Mouse (Mus musculus) brown adipose tissue, adult 24 weeks (tissue): ENCODE measurements at regions not wholly inside any gene's neighbourhood (a gene's known extent, or its start where the extent isn't known, plus 50 kb on each side); places are given as distances from the start of the nearest gene placed in this dataset.

Experiments used
- H3K27ac ChIP-seq: fragments of 200-500 bp; replicated peaks from 2 replicates; pipeline ENCODE4 v1.5.1; 2012; ENCODE audit warnings: low read depth, mild to moderate bottlenecking, low read length
- H3K4me1 ChIP-seq: fragments of 200-500 bp; 2 replicates; pipeline ENCODE4 v1.6.1; 2012; ENCODE audit warnings: low read length, mixed read lengths; ENCODE audit not compliant: control insufficient read depth, insufficient read depth, insufficient read length
- H3K4me3 ChIP-seq: fragments of 200-500 bp; 2 replicates; pipeline ENCODE4 v1.5.1; 2012; ENCODE audit warnings: low read depth, mild to moderate bottlenecking, low read length, moderate library complexity; ENCODE audit not compliant: insufficient read depth

DNA sequence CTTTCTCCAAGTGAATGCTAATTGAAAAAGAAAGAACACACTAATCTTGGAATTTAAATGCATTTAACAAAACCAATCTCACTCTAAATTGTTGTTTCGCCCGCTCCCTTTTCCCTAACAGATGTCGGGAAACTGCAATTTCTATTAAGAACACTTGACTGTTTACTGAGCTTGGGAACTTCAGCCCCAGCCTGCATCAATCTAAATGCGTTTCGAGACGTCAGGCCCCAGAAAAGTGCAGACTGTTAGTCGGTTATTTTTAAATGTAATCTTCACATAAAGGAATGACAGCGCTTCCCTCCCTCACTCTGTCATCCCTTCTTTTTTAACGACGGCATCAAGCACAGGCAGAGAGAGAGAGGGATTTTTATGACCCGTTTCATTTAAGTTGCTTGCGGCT is 677.7 kb downstream of the Vrk1 start:
- no peak overlapping the region for H3K27ac ChIP-seq
- H3K4me1 ChIP-seq = no peaks in the 10 kb centered on the region
- no peak overlapping the region for H3K4me3 ChIP-seq

DNA sequence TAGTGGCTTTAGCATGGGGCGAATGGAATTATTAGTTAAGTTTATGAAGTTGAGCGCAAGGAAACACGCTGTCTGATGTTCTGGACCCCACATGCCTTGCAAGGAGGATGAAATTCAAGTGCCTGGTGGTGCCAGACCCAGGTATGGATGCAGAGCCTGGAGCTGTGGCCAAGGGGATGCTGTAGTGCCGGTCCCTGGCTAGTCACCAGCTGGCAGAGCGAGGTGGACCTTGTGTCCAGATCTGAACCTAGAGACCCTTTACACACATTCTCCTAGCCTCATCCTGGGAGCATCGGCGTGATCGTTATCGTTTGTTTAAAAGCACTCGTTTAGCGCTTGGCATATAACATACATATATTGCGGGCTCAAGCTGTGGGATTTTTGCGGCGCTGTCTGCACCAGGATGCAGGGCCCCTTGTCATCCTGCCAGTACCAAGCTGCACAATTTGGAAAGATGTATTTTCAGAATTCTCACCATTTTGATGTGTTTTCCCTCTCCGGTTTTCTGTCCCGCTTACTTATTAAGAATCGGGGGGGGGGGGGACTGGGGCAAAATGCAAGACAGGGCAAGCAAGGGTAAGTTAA is 678.2 kb downstream of the Vrk1 start:
- H3K4me1 ChIP-seq = no peaks in the 10 kb centered on the region
- H3K27ac ChIP-seq = no peak overlapping the region
- H3K4me3 ChIP-seq = no peak overlapping the region

GRCm38 (mm10) chr12:106702958-106703357 is 692.9 kb downstream of the Vrk1 start:
- 0 out of 2 replicates have a peak, but pooled peaks cover 4% of the 10 kb centered on the region for H3K4me1 ChIP-seq
- no peak overlapping the region for H3K4me3 ChIP-seq
- H3K27ac ChIP-seq = no peak overlapping the region

DNA sequence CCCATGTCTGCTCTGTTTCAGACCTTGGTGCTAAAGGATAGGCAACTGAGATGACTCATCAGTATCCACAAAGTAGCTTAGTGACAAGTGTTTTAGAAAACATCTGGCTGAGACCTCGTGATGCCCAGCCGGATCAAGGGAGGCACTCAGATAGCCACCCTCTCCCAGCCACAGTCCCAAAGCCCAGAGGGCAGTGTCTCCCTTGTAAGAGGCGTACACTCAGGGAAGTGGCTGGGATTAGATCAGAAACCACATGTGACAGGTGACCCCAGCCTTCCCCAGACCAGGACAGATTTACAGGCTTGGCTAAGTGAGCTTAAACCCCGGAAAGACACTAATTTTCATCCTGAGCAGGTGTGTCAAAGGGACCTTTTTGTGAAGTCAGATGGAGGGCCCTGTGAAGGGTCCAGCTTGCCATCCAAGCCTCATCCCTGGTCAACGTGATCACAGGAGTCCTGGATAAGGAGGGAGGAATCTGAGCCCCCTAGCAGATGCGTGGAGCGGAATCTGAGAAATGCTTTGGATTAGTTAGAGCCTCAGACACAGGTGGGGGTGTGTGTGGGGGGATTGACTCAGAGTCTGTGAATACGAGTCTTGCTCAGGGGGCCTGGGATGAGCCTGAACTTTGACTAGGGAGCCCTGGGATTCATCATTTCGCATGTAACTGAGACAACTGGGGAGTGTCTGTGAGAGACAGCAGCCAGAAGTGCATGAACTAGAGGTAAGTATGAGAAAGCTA is 711.4 kb downstream of the Vrk1 start:
- no peak overlapping the region for H3K27ac ChIP-seq
- no peak overlapping the region for H3K4me3 ChIP-seq
- no peaks in the 10 kb centered on the region for H3K4me1 ChIP-seq

GRCm38 (mm10) chr12:106722010-106722362 is 712.0 kb downstream of the Vrk1 start:
- Histone ChIP-seq H3K4me3 (no peak overlapping the region), H3K4me1 (no peaks in the 10 kb centered on the region), H3K27ac (no peak overlapping the region)

DNA sequence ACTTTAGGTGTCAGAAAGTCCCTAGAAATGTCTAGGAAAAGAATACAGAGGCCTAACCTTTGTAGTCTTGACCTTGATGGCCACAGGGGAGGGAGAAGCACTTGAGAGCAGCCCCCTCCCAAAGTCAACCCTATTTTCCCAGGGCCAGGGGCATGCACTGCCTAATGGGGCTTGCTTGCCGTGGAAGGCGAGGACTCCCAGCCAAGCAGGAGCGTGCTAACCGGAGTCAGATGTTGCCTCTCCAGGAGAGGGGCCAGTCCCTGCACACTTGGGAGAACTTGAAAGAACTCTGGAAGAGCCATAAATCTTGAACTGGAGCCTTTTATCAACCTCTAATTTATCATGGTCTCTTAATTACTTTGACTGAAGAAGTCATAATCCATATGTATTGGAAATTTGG is 712.7 kb downstream of the Vrk1 start:
- Histone ChIP-seq H3K27ac (no peak overlapping the region), H3K4me3 (no peak overlapping the region)

DNA sequence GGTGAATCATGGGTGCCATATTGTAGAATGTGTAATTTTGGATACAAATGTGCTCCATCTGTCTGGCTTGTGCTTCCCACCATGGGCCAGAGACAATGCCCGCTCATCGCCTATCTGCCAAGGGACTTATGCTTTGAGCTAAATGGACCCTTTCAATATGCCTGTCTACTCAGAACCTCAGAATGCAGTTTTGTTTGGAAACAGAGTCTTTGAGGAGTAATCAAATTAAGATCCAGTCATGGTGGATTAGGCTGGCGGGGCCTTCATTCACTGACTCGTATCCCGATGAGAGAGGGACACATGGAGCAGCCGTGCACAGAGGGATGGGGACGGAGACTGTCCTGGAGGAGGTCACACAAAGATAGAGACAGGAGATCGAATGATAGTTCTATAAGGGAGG is 716.9 kb downstream of the Vrk1 start:
- H3K4me3 ChIP-seq = no peak overlapping the region
- H3K27ac ChIP-seq = no peak overlapping the region
- H3K4me1 ChIP-seq = no peaks in the 10 kb centered on the region

More for the DNA sequence above, 712.7 kb downstream of the Vrk1 start:
- H3K4me1 ChIP-seq = no peaks in the 10 kb centered on the region

- Histone ChIP-seq H3K4me1 (no peaks in the 10 kb centered on the region), H3K4me3 (no peak overlapping the region), H3K27ac (no peak overlapping the region)
Observed at GRCm38 (mm10) chr12:106727486-106727885, 717.5 kb downstream of the Vrk1 start.

DNA sequence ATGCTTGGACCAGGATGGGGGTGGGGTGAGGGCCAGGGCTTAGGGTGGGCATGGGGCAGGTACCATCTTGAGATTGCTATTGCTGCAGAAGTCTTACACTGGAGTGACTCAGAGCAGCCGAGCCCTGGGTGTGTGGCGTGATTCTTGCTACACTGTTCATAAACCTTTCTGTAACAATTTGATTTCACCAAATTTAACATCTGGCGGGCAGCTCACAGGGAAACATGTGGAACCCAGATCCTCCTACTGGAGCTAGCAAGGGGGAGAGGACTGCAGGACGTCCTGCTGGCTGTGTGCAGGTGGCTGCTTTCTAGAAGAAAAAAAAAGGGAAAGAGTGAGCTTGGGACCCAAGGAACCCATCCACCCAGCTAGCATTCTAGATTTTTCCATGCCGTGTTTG is 719.7 kb downstream of the Vrk1 start:
- H3K4me3 ChIP-seq = no peak overlapping the region
- no peak overlapping the region for H3K27ac ChIP-seq
- no peaks in the 10 kb centered on the region for H3K4me1 ChIP-seq

DNA sequence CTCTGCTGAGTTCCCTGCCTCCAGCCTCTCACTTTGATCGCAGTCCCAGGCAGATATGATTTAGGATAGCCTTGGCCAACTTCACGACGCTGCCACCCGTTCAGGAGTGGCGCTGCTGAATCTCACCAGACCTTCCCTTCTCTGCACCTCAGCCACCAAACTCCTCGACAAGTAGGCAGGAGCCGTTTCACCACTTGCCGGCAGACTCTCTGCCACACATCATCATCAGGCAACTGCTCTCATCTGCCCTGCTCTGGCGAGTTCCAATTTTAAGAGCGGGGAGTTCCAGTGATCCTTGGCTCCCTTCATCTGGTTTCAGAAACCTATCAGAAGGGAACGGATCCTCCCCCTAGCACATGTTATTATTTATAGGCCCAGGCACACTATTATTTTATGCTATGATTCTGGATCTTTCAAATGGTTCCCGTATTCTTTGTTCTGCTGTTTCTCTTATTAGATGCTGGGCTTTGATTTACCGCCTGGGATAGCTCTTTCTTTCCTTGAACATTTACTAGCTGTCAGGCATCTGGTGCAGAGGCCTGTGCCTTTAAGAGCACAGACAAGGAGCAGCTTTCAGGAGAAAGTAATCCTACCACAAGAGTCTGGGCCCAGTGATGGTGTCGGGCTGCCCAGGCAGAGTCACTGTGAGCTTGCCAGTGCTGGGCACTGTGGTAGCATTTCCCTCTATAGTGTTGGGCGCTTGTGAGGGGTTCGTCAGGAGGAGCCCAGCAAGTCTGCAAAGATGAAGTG is 722.3 kb downstream of the Vrk1 start:
- Histone ChIP-seq H3K4me1 (no peaks in the 10 kb centered on the region), H3K4me3 (no peak overlapping the region), H3K27ac (no peak overlapping the region)

DNA sequence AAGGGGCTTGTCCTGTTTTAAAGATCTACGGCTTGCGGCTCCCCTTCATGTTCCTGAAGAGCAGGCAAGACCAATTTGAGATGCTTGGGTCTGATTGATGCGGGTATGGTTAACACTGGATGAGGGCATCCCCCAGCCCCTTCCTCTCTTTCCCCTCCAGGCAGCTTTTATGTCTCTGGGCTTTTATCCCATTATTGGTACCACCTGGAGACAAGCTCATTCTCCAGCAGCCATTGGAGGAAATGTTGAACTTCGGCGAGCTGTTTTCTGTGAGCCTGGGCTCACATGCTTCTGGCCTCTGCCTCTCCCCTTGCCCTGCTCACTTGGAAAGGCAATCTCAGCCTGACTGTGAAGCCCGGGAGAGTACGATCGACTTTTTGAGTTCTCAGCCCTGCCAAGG is 738.7 kb downstream of the Vrk1 start:
- Histone ChIP-seq H3K4me1 (no peaks in the 10 kb centered on the region), H3K4me3 (no peak overlapping the region), H3K27ac (no peak overlapping the region)

DNA sequence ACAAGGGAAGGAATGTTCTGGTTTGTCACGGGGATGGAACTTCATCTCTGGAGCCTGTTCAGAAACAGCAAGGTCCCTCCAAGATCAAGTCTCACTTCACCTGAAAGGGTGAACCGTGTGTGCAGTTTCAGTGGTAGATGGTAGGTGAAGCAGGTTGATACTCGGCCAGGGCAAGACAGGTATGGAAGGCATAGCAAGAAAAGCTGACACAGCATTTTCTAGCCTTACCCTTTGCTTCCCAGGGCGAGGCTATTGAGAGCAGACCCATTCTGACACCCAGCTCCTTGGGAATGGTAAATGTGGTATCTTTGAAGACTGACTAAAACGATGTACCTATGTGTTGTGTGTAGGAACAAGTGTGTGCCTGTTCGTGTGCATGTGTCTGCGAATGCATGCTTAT is 724.9 kb upstream of the 3110018I06Rik start:
- Histone ChIP-seq H3K27ac (no peak overlapping the region), H3K4me1 (no peaks in the 10 kb centered on the region), H3K4me3 (no peak overlapping the region)

GRCm38 (mm10) chr12:106764516-106764915 is 723.9 kb upstream of the 3110018I06Rik start:
- Histone ChIP-seq H3K27ac (no peak overlapping the region), H3K4me1 (no peaks in the 10 kb centered on the region), H3K4me3 (no peak overlapping the region)

DNA sequence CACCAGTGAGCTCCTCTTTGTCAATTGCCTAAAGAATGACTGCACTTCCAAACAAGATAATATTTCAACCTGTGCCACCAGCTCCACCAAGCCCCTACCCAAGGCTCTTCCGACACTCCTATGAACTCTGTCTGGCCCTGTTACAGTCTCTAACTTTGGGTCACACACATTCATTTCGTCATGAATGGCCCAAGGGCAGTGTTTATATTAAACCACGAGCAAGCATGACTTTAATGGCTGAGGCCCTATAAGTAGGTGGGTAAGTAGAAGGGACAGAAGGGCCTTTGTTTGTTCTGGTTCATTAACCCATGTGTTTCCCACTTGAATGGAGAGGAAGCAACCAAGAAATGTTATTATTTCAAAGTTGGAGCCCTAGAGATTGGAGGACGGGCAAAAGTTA is 714.9 kb upstream of the 3110018I06Rik start:
- Histone ChIP-seq H3K4me1 (no peaks in the 10 kb centered on the region), H3K27ac (no peak overlapping the region), H3K4me3 (no peak overlapping the region)

- Histone ChIP-seq H3K27ac (no peak overlapping the region), H3K4me3 (no peak overlapping the region), H3K4me1 (no peaks in the 10 kb centered on the region)
Observed at GRCm38 (mm10) chr12:106796596-106796995, 691.8 kb upstream of the 3110018I06Rik start.

DNA sequence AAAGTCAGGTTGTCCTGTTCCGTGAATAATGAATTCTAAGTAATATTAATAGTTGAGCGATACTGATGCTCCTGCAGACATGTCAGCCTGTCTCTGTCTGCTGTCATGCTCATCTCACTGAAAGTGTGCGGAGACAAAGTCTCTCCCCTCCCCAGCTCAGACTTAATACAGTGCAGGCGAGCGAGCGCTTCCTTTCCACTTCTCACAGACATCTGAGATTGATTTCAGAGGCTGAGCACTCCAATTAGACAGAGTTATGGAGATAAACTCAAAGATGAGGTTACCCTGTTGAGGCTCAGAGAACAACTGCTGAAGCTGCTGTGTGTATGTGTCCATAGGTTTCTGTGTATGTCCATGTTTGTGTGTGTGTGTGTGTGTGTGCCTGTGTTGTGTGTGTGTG is 668.7 kb upstream of the 3110018I06Rik start:
- Histone ChIP-seq H3K4me3 (no peak overlapping the region), H3K4me1 (no peaks in the 10 kb centered on the region), H3K27ac (no peak overlapping the region)
